Mouse (Mus musculus) forebrain, postnatal 0 days (tissue): ENCODE data around the gene Ago3. TPM values are rescaled to one million over a fixed set of nuclear protein-coding genes. Genes with fewer than 3 reads are reported as not detected.

Source experiments
- ATAC-seq: fragments of 200-750 bp; cut with Nextera tagmentation; 2 replicates; pipeline ENCODE4 v1.8.0; 2017; ENCODE audit warnings: mild to moderate bottlenecking, moderate library complexity
- DNase-seq: peaks from one replicate; pipeline ENCODE4 v3.0.0-alpha.2; 2015
- H3K27ac ChIP-seq: fragments of 300-500 bp; sonication (generic); 2 replicates; pipeline ENCODE4 v1.5.1; 2014; ENCODE audit warnings: low read depth, mild to moderate bottlenecking, antibody characterized with exemption, low read length, moderate library complexity, mixed read lengths
- H3K27me3 ChIP-seq: fragments of 300-500 bp; sonication (generic); 2 replicates; pipeline ENCODE4 v1.6.1; 2014; ENCODE audit warnings: mild to moderate bottlenecking, low read length, mixed read lengths; ENCODE audit not compliant: insufficient read depth
- H3K36me3 ChIP-seq: fragments of 300-500 bp; sonication (generic); 2 replicates; pipeline ENCODE4 v1.6.1; 2014; ENCODE audit warnings: mild to moderate bottlenecking, moderate library complexity; ENCODE audit not compliant: insufficient read depth
- H3K4me1 ChIP-seq: fragments of 300-500 bp; sonication (generic); 2 replicates; pipeline ENCODE4 v1.6.1; 2014; ENCODE audit warnings: antibody characterized with exemption; ENCODE audit not compliant: insufficient read depth
- H3K4me2 ChIP-seq: fragments of 300-500 bp; sonication (generic); 2 replicates; pipeline ENCODE4 v1.6.1; 2014; ENCODE audit warnings: low read depth, mild to moderate bottlenecking, moderate library complexity
- H3K4me3 ChIP-seq: fragments of 300-500 bp; sonication (generic); 2 replicates; pipeline ENCODE4 v1.5.1; 2014; ENCODE audit warnings: low read depth, low read length, mixed read lengths
- H3K9ac ChIP-seq: fragments of 300-500 bp; sonication (generic); 2 replicates; pipeline ENCODE4 v1.6.1; 2014; ENCODE audit warnings: mild to moderate bottlenecking
- H3K9me3 ChIP-seq: fragments of 300-500 bp; sonication (generic); 2 replicates; pipeline ENCODE4 v1.6.1; 2016; ENCODE audit warnings: low read length
- CTCF ChIP-seq: sonication (generic); IDR thresholded peaks from 2 replicates; pipeline ENCODE4 v1.5.1; 2016; ENCODE audit warnings: antibody characterized with exemption, control low read depth, low read depth
- WGBS: fragments of 180-500 bp; shearing (Covaris S2); extraction: QIAGEN DNeasy Blood & Tissue Kit; methylation state at CpG from one replicate; pipeline ENCODE4 v1.1.7; 2014; 5-methylcytosine and 5-hydroxymethylcytosine counted together
- polyA plus RNA-seq: library from polyadenylated mRNA; unstranded; fragments of >200 nt; fragmentation: Nextera tagmentation; extraction: Ambion mirVana; gene quantifications from 2 replicates; pipeline ENCODE4 v1.2.1, GENCODE M21; 2015
- total RNA-seq: library from RNA; depleted of rRNA; stranded (reverse); fragments of >200 nt; gene quantifications from 2 replicates; pipeline ENCODE4 v1.2.3, GENCODE M21; 2014

Gene Ago3
- total and polyA plus RNA-seq, 2 experiments from 2014 or later, result 11.4 to 13.2 TPM

GRCm38 (mm10) chr4:126466251-126466750, 36.9 kb upstream of the Ago3 start:
- H3K4me3 ChIP-seq, result peak overlapping the region; percentile 21
- H3K4me1 ChIP-seq, result peaks cover 25% of the 10 kb centered on the region
- DNase-seq (no peak), ATAC-seq (no peak)
- no peaks in the 10 kb centered on the region for H3K27me3 ChIP-seq
- no peaks in the 10 kb centered on the region for H3K36me3 ChIP-seq
- peak overlapping the region; percentile 54; the same call in 1 of the 2 replicates for H3K27ac ChIP-seq
- no peaks in the 10 kb centered on the region for H3K9me3 ChIP-seq
- 7% methylated on average over 8 of the region's 8 CpGs for WGBS
- peak overlapping the region; percentile 37 for H3K9ac ChIP-seq
- no peak for TF ChIP-seq CTCF
- peak overlapping the region; percentile 71 for H3K4me2 ChIP-seq

GRCm38 (mm10) chr4:126465843-126466242, 36.5 kb upstream of the Ago3 start:
- Histone ChIP-seq H3K27me3 (no peaks in the 10 kb centered on the region), H3K36me3 (peaks cover 1% of the 10 kb centered on the region; the same call in 1 of the 2 replicates), H3K4me3 (peak overlapping the region; percentile 21), H3K4me2 (peak overlapping the region; percentile 71), H3K4me1 (peaks cover 25% of the 10 kb centered on the region), H3K27ac (0 out of 2 replicates have a peak overlapping the region, but pooled peaks have one; percentile 54), H3K9me3 (no peaks in the 10 kb centered on the region), H3K9ac (peak overlapping the region; percentile 37)
- no peak for TF ChIP-seq CTCF
- 2% methylated on average over 8 of the region's 8 CpGs for WGBS
- no peak for ATAC-seq
- peak; percentile 52 for DNase-seq

GRCm38 (mm10) chr4:126464892-126465235, 35.5 kb upstream of the Ago3 start:
- DNase-seq (no peak), ATAC-seq (no peak)
- peaks cover 11% of the 10 kb centered on the region for H3K36me3 ChIP-seq
- H3K9me3 ChIP-seq, result no peaks in the 10 kb centered on the region
- peaks cover 25% of the 10 kb centered on the region for H3K4me1 ChIP-seq
- peak overlapping the region; percentile 21 for H3K4me3 ChIP-seq
- no peak overlapping the region for H3K27ac ChIP-seq
- 16% methylated on average over 2 of the region's 2 CpGs for WGBS
- H3K9ac ChIP-seq, result no peak overlapping the region
- TF ChIP-seq CTCF, result no peak
- H3K4me2 ChIP-seq, result peak overlapping the region; percentile 71
- no peaks in the 10 kb centered on the region for H3K27me3 ChIP-seq

GRCm38 (mm10) chr4:126464189-126464891, 35.0 kb upstream of the Ago3 start:
- peak overlapping the region; percentile 71 for H3K4me2 ChIP-seq

GRCm38 (mm10) chr4:126455441-126455840, 26.1 kb upstream of the Ago3 start:
- no peak for TF ChIP-seq CTCF
- no peak for ATAC-seq
- H3K36me3 ChIP-seq, result peaks cover 82% of the 10 kb centered on the region

More at GRCm38 (mm10) chr4:126464189-126464891, 35.0 kb upstream of the Ago3 start:
- peaks cover 16% of the 10 kb centered on the region for H3K36me3 ChIP-seq
- no peak for ATAC-seq
- H3K9ac ChIP-seq, result no peak overlapping the region
- DNase-seq, result no peak
- peaks cover 25% of the 10 kb centered on the region for H3K4me1 ChIP-seq
- no peaks in the 10 kb centered on the region for H3K9me3 ChIP-seq
- no peak overlapping the region for H3K4me3 ChIP-seq
- no peak overlapping the region for H3K27ac ChIP-seq
- no peaks in the 10 kb centered on the region for H3K27me3 ChIP-seq
- WGBS, result 12% methylated on average over 4 of the region's 4 CpGs
- TF ChIP-seq CTCF, result no peak

GRCm38 (mm10) chr4:126454547-126455254, 25.3 kb upstream of the Ago3 start:
- no peak for DNase-seq
- Histone ChIP-seq H3K9me3 (no peaks in the 10 kb centered on the region), H3K27ac (no peak overlapping the region), H3K36me3 (peaks cover 81% of the 10 kb centered on the region), H3K4me2 (no peak overlapping the region), H3K27me3 (no peaks in the 10 kb centered on the region), H3K4me1 (no peaks in the 10 kb centered on the region), H3K9ac (no peak overlapping the region), H3K4me3 (no peak overlapping the region)
- WGBS, result 77% methylated on average over 5 of the region's 5 CpGs
- ATAC-seq, result no peak
- TF ChIP-seq CTCF, result no peak

More at GRCm38 (mm10) chr4:126455441-126455840, 26.1 kb upstream of the Ago3 start:
- Histone ChIP-seq H3K9me3 (no peaks in the 10 kb centered on the region), H3K4me1 (no peaks in the 10 kb centered on the region), H3K9ac (no peak overlapping the region), H3K27me3 (no peaks in the 10 kb centered on the region), H3K27ac (no peak overlapping the region), H3K4me3 (no peak overlapping the region), H3K4me2 (no peak overlapping the region)
- WGBS, result 86% methylated on average over 7 of the region's 7 CpGs
- no peak for DNase-seq

- Histone ChIP-seq H3K4me3 (no peak overlapping the region), H3K4me1 (no peaks in the 10 kb centered on the region), H3K36me3 (peaks cover 78% of the 10 kb centered on the region), H3K27ac (no peak overlapping the region), H3K9me3 (no peaks in the 10 kb centered on the region), H3K27me3 (no peaks in the 10 kb centered on the region), H3K9ac (no peak overlapping the region), H3K4me2 (no peak overlapping the region)
- TF ChIP-seq CTCF, result no peak
- WGBS, result 80% methylated on average over 1 of the region's 1 CpGs
- ATAC-seq (no peak), DNase-seq (no peak)
Observed at GRCm38 (mm10) chr4:126450268-126450667, 20.9 kb upstream of the Ago3 start.
